Mouse (Mus musculus): ENCODE results near the gene Ccnd1. TPM values are rescaled to one million over a fixed set of nuclear protein-coding genes. Genes with fewer than 3 reads are reported as not detected.
A peak's percentile ranks its signal among the peaks of the same experiment; 100 is the strongest.
"Not testable (repeated sequence)": the region's sequence is repeated elsewhere in the genome, so short reads cannot be mapped to it uniquely, and the experiment has no call there.

The Ccnd1 gene
- polyA plus RNA-seq, 1 experiment from 2014 or later = 57.4 TPM

- H3K36me3 ChIP-seq; H3K4me2 ChIP-seq; H3K27ac ChIP-seq; H3K9me3 ChIP-seq (replicated peaks); H3K4me1 ChIP-seq (replicated peaks); ATAC-seq (replicated peaks; ENCODE audit: insufficient number of reproducible peaks, insufficient read depth, low FRiP score, low read depth); H3K9ac ChIP-seq; H3K4me3 ChIP-seq: not testable (repeated sequence)
- 92% methylated on average over 3 of the region's 3 CpGs for WGBS
- H3K27me3 ChIP-seq = peaks cover 25% of the 10 kb centered on the region
Measured at GRCm38 (mm10) chr7:144905514-144905913, 34.2 kb downstream of the Ccnd1 start.

DNA sequence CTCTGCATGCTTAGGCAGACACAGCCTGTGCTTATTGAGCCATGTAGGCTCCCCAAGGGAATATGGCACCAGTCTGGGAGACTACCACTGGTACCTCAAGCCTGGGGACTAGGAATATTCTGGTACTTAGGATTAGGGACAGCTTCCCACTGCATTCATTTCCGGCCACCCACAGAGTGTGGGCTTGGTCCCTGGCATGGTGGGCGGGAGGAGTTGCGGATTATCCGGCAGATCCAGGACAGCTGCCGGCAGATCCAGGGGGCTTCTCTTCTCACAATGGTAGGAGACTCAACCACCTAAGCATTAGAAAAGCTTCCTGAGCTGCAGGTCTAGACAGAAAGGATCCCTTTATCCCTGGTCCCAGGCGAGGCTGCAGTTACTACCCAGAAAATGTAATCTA is 41.2 kb downstream of the Ccnd1 start:
- peaks cover 24% of the 10 kb centered on the region for H3K4me1 ChIP-seq (replicated peaks)
- H3K9me3 ChIP-seq (replicated peaks) = no peaks in the 10 kb centered on the region
- peaks cover 70% of the 10 kb centered on the region for H3K27me3 ChIP-seq
- no peak overlapping the region for H3K27ac ChIP-seq
- no peak overlapping the region for H3K9ac ChIP-seq
- WGBS = 63% methylated on average over 6 of the region's 6 CpGs
- no peak overlapping the region for H3K4me2 ChIP-seq
- H3K36me3 ChIP-seq = no peaks in the 10 kb centered on the region
- H3K4me3 ChIP-seq = no peak overlapping the region
- no peak for ATAC-seq (replicated peaks; ENCODE audit: insufficient number of reproducible peaks, insufficient read depth, low FRiP score, low read depth)

DNA sequence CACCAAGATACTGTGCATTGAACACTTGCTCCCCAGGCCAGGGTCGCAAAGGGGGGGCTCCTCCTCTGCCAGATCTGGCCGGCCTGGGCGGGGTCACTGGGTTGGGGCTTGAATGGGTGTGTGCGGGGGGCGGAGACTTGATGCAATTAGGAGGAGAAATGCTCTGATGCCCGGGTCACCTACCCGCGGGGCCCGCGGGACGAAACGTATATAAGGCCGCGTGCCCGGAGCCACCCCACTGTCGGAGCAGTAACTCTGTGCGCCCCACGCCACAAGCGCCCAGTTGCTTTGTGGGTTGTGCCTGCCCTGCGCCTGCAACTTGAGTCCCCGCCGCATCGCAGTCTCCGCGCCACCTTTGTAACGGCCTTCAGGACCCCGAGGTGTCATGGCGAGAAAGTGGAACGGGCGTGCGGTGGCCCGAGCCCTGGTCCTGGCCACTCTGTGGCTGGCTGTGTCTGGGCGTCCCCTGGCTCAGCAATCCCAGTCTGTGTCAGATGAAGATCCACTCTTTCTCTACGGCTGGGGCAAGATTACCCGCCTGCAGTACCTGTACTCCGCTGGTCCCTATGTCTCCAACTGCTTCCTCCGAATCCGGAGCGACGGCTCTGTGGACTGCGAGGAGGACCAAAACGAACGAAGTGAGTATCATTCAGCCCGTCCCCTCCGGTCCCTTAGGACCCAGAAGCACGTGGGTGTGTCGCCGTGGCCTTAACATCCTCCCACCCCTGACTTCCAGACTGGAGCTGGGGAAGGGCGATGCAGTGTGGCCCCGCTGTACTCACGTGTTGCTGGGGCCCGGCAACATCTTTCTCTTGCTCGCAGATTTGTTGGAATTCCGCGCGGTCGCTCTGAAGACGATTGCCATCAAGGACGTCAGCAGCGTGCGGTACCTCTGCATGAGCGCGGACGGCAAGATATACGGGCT is 43.2 kb downstream of the Ccnd1 start, which contains the start of gene Fgf15:
Gene Fgf15, plus strand, starts transcription at position 238 of the 925 bp plus-strand sequence.
- Histone ChIP-seq H3K27ac (no peak within 1 kb of the TSS), H3K4me3 (peak within 1 kb of the TSS; percentile 57), H3K27me3 (peaks cover 83% of the 10 kb centered on the region), H3K36me3 (no peaks in the 10 kb centered on the region), H3K9ac (peak within 1 kb of the TSS; percentile 51), H3K9me3 (replicated peaks) (no peaks in the 10 kb centered on the region), H3K4me2 (peak within 1 kb of the TSS; percentile 95), H3K4me1 (replicated peaks) (peaks cover 24% of the 10 kb centered on the region)
- ATAC-seq (replicated peaks; ENCODE audit: insufficient number of reproducible peaks, insufficient read depth, low FRiP score, low read depth) = no peak
- under 1% methylated on average over 65 of the region's 65 CpGs for WGBS

GRCm38 (mm10) chr7:144895305-144896111 is 44.2 kb downstream of the Ccnd1 start:
- Histone ChIP-seq H3K27me3 (peaks cover 79% of the 10 kb centered on the region), H3K27ac (no peak overlapping the region), H3K9me3 (replicated peaks) (no peaks in the 10 kb centered on the region), H3K36me3 (no peaks in the 10 kb centered on the region), H3K4me2 (peak overlapping the region; percentile 95), H3K4me3 (peak overlapping the region; percentile 57), H3K4me1 (replicated peaks) (peaks cover 24% of the 10 kb centered on the region), H3K9ac (peak overlapping the region; percentile 51)
- under 1% methylated on average over 37 of the region's 37 CpGs for WGBS
- ATAC-seq (replicated peaks; ENCODE audit: insufficient number of reproducible peaks, insufficient read depth, low FRiP score, low read depth) = peak; percentile 50

- no peaks in the 10 kb centered on the region for H3K9me3 ChIP-seq (replicated peaks)
- no peak overlapping the region for H3K27ac ChIP-seq
- ATAC-seq (replicated peaks; ENCODE audit: insufficient number of reproducible peaks, insufficient read depth, low FRiP score, low read depth) = no peak
- H3K9ac ChIP-seq = no peak overlapping the region
- H3K4me2 ChIP-seq = peak overlapping the region; percentile 95
- no peaks in the 10 kb centered on the region for H3K36me3 ChIP-seq
- peak overlapping the region; percentile 57 for H3K4me3 ChIP-seq
- peaks cover 75% of the 10 kb centered on the region for H3K27me3 ChIP-seq
- peaks cover 24% of the 10 kb centered on the region for H3K4me1 ChIP-seq (replicated peaks)
- 9% methylated on average over 4 of the region's 4 CpGs for WGBS
Measured at GRCm38 (mm10) chr7:144894706-144895105, 45.0 kb downstream of the Ccnd1 start.

- H3K9ac ChIP-seq = no peak overlapping the region
- ATAC-seq (replicated peaks; ENCODE audit: insufficient number of reproducible peaks, insufficient read depth, low FRiP score, low read depth) = no peak
- H3K9me3 ChIP-seq (replicated peaks) = no peaks in the 10 kb centered on the region
- H3K27me3 ChIP-seq = peaks cover 75% of the 10 kb centered on the region
- no peak overlapping the region for H3K4me3 ChIP-seq
- no peak overlapping the region; the same call in 1 of the 2 replicates for H3K4me2 ChIP-seq
- H3K27ac ChIP-seq = no peak overlapping the region
- peaks cover 24% of the 10 kb centered on the region for H3K4me1 ChIP-seq (replicated peaks)
- 7% methylated on average over 5 of the region's 5 CpGs for WGBS
- no peaks in the 10 kb centered on the region for H3K36me3 ChIP-seq
Measured at GRCm38 (mm10) chr7:144894191-144894590, 45.5 kb downstream of the Ccnd1 start.

DNA sequence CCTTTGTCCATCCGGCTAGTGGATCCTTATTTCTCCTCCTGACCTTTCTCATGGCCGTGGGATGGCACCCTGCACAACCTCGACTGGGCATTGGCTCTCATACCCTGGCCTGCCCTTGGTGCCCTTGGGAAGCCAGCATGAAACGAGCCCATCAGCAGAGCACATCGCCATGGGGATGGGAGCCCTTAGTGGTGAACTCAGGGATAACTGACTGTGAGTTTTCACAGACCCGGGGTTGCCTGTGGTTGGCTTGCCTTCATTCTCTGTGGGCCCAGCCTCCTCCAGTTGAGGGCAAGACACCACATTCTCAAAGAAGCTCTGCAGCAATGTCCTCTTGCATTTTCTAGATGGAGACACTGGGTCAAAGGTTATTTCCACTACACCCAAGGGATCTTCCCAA is 47.4 kb downstream of the Ccnd1 start:
- peaks cover 27% of the 10 kb centered on the region for H3K4me1 ChIP-seq (replicated peaks)
- H3K9ac ChIP-seq = no peak overlapping the region
- no peak overlapping the region for H3K27ac ChIP-seq
- no peaks in the 10 kb centered on the region for H3K9me3 ChIP-seq (replicated peaks)
- H3K4me3 ChIP-seq = no peak overlapping the region
- H3K27me3 ChIP-seq = peaks cover 75% of the 10 kb centered on the region
- H3K36me3 ChIP-seq = no peaks in the 10 kb centered on the region
- no peak for ATAC-seq (replicated peaks; ENCODE audit: insufficient number of reproducible peaks, insufficient read depth, low FRiP score, low read depth)
- WGBS = 48% methylated on average over 6 of the region's 6 CpGs
- H3K4me2 ChIP-seq = no peak overlapping the region

- WGBS = 77% methylated on average over 2 of the region's 2 CpGs
- H3K4me1 ChIP-seq (replicated peaks) = peaks cover 23% of the 10 kb centered on the region
- H3K27me3 ChIP-seq = peaks cover 70% of the 10 kb centered on the region
- no peaks in the 10 kb centered on the region for H3K9me3 ChIP-seq (replicated peaks)
- no peak for ATAC-seq (replicated peaks; ENCODE audit: insufficient number of reproducible peaks, insufficient read depth, low FRiP score, low read depth)
- H3K36me3 ChIP-seq = no peaks in the 10 kb centered on the region
- H3K9ac ChIP-seq = no peak overlapping the region
- H3K4me3 ChIP-seq = no peak overlapping the region
- no peak overlapping the region for H3K4me2 ChIP-seq
- no peak overlapping the region for H3K27ac ChIP-seq
Measured at GRCm38 (mm10) chr7:144891863-144892262, 47.9 kb downstream of the Ccnd1 start.

GRCm38 (mm10) chr7:144890661-144891060 is 49.1 kb downstream of the Ccnd1 start:
- peaks cover 12% of the 10 kb centered on the region for H3K4me1 ChIP-seq (replicated peaks)
- not testable (repeated sequence) for H3K9me3 ChIP-seq (replicated peaks); H3K9ac ChIP-seq; H3K4me2 ChIP-seq; ATAC-seq (replicated peaks; ENCODE audit: insufficient number of reproducible peaks, insufficient read depth, low FRiP score, low read depth); H3K4me3 ChIP-seq; H3K27ac ChIP-seq; H3K36me3 ChIP-seq
- 87% methylated on average over 1 of the region's 1 CpGs for WGBS
- H3K27me3 ChIP-seq = peaks cover 58% of the 10 kb centered on the region

DNA sequence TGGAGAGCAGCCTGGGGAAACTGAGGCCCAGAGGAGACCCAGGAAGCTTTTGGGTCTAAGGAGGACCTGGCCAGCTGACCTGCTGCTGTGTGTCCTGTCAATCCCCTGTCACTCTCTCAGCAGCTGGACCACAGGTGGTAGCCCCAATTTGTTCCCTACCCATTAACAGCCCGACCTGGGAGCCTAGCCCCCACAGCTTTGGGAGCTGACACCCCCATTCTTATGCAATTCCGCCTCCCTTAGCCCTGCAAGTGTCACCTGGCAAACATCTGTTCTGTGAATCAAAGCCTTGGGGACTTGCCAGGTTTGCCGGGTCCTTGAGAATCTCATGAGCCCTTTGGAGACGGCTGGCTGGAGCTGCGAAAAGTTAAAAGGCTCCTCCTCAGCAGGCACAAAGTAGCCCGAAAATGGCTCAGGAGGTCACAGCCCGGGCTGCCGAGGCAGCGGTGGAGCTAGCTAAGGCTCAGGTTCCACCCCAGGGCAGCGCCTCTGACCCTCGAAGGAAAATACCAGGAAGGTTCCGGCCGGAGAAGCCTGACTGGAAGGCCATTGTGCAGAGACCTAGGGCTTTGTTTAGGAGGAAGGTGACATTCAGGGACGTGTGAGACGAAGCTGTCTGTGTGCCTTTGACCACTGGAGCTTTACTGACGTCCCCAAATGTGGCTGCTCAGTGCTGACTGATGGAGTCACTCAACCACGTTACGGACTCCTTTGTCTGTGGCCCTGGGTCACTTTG is 51.0 kb downstream of the Ccnd1 start:
- Histone ChIP-seq H3K4me3 (no peak overlapping the region), H3K4me1 (replicated peaks) (peaks cover 10% of the 10 kb centered on the region), H3K36me3 (no peaks in the 10 kb centered on the region), H3K9ac (no peak overlapping the region), H3K4me2 (no peak overlapping the region), H3K27ac (no peak overlapping the region), H3K9me3 (replicated peaks) (no peaks in the 10 kb centered on the region), H3K27me3 (peaks cover 42% of the 10 kb centered on the region)
- 6% methylated on average over 18 of the region's 18 CpGs for WGBS
- no peak for ATAC-seq (replicated peaks; ENCODE audit: insufficient number of reproducible peaks, insufficient read depth, low FRiP score, low read depth)

DNA sequence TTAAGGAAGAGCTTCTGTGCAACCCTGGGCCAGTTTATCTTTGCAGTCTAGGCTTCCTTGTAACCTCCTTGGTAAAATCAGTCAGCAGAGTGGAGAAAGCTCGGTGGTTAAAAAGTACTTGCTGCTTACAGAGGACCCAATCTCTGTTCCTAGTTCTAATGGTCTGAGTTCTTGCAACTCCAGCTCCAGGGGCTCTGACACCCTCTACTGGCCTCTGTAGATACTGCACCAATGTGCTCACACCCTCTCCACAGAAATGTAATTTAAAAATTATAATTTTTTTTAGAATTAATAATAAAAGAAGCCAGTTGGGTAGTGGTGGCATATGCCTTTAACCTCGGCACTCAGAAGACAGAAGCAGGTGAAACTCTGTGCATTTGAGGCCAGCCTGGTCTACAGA is 52.1 kb downstream of the Ccnd1 start:
- no peaks in the 10 kb centered on the region for H3K36me3 ChIP-seq
- peaks cover 36% of the 10 kb centered on the region for H3K27me3 ChIP-seq
- no peak overlapping the region for H3K27ac ChIP-seq
- H3K4me3 ChIP-seq = no peak overlapping the region
- no peak overlapping the region for H3K9ac ChIP-seq
- peaks cover 14% of the 10 kb centered on the region for H3K4me1 ChIP-seq (replicated peaks)
- WGBS = 86% methylated on average over 2 of the region's 2 CpGs
- no peaks in the 10 kb centered on the region for H3K9me3 ChIP-seq (replicated peaks)
- H3K4me2 ChIP-seq = no peak overlapping the region
- no peak for ATAC-seq (replicated peaks; ENCODE audit: insufficient number of reproducible peaks, insufficient read depth, low FRiP score, low read depth)
